ENCODE assay signal across 20 mouse cellular contexts in the genomic region with DNA sequence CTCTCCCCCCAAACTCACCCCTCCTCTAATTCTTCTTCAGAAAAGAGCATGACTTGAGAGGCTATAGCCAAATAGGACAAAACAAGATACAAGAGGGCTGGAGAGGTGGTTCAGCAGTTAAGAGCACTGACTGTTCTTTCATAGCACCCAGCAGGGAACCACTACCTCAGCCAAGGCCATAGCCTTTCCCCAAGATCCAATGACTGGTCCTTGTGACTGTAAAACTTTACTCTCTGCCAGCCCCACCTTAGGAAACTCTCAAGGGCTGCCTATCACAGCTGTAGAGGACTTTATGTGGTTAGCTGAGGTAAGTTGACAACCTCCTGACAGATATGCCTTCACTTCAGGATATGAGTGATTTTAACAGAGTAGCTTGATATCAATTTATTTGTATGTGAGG.
DNase-seq lines count a peak whose midpoint lies in the region; ATAC-seq and TF ChIP-seq lines count a peak whose summit lies in the region.
"Had no signal": no experiment of that assay in that cellular context is flagged by ENCODE, and none has a peak within 500 bp of the region (broad histone marks: within the 10 kb centered on the region; RNA-seq: fewer than 3 reads in every experiment).

No protein-coding gene starts in this region.

- TF ChIP-seq EP300 in heart, postnatal 0 days (IDR thresholded peaks at IDR 0.05; ENCODE audit: low read depth) = no peak

- H3K36me3 ChIP-seq in heart, embryonic 12.5 days = no peaks in the 10 kb centered on the region
- no peaks in the 10 kb centered on the region for H3K36me3 ChIP-seq in heart, postnatal 0 days (replicated peaks; ENCODE audit: control insufficient read depth, insufficient read depth, low read length)
- H3K36me3 ChIP-seq: embryonic facial prominence, embryonic 10.5 days; embryonic facial prominence, embryonic 12.5 days; forebrain, embryonic 15.5 days had no signal

- H3K4me1 ChIP-seq in heart, embryonic 12.5 days (replicated peaks) = peaks cover 15% of the 10 kb centered on the region
- peaks cover 26% of the 10 kb centered on the region; the same call in 1 of the 2 replicates for H3K4me1 ChIP-seq in heart, postnatal 0 days (ENCODE audit: control insufficient read depth, insufficient read depth)
- H3K4me1 ChIP-seq: embryonic facial prominence, embryonic 12.5 days; forebrain, embryonic 13.5 days had no signal

- H3K9me3 ChIP-seq in heart, embryonic 12.5 days (replicated peaks) = no peaks in the 10 kb centered on the region
- H3K9me3 ChIP-seq in heart, postnatal 0 days (replicated peaks; ENCODE audit: control insufficient read depth, low read length) = no peaks in the 10 kb centered on the region
- H3K9me3 ChIP-seq: embryonic facial prominence, embryonic 10.5 days; embryonic facial prominence, embryonic 12.5 days; forebrain, embryonic 13.5 days; forebrain, embryonic 15.5 days had no signal

- intact Hi-C loops in heart, postnatal 14 days (cut with DNase I) = no loop called here

- no peak for ATAC-seq in heart, embryonic 12.5 days (ENCODE audit: insufficient number of reproducible peaks, low FRiP score)
- ATAC-seq in heart, postnatal 0 days (ENCODE audit: insufficient read depth, low read depth) = no peak
- ATAC-seq: activated CD4-positive, CD25-positive, alpha-beta regulatory T cell, adult 4 months; forebrain, embryonic 13.5 days; forebrain, embryonic 15.5 days had no signal

- no peak overlapping the region for H3K4me2 ChIP-seq in heart, embryonic 12.5 days
- no peak overlapping the region for H3K4me2 ChIP-seq in heart, postnatal 0 days (ENCODE audit: low read depth, low read length)
- H3K4me2 ChIP-seq: embryonic facial prominence, embryonic 12.5 days; forebrain, embryonic 13.5 days; forebrain, embryonic 15.5 days had no signal

- no peak for TF ChIP-seq CTCF in heart, postnatal 0 days (IDR thresholded peaks at IDR 0.05; ENCODE audit: low read depth)

- no peak overlapping the region for H3K4me3 ChIP-seq in heart, embryonic 12.5 days
- H3K4me3 ChIP-seq in heart, postnatal 0 days (ENCODE audit: low read depth, low read length) = no peak overlapping the region
- H3K4me3 ChIP-seq: embryonic facial prominence, embryonic 10.5 days; embryonic facial prominence, embryonic 12.5 days; forebrain, embryonic 13.5 days; forebrain, embryonic 15.5 days had no signal

- no peak overlapping the region for H3K9ac ChIP-seq in heart, embryonic 12.5 days
- no peak overlapping the region for H3K9ac ChIP-seq in heart, postnatal 0 days (replicated peaks; ENCODE audit: low read depth, low read length)
- H3K9ac ChIP-seq: embryonic facial prominence, embryonic 12.5 days; forebrain, embryonic 13.5 days; forebrain, embryonic 15.5 days had no signal

- H3K27me3 ChIP-seq in heart, embryonic 12.5 days (replicated peaks) = no peaks in the 10 kb centered on the region
- no peaks in the 10 kb centered on the region for H3K27me3 ChIP-seq in heart, postnatal 0 days (ENCODE audit: control insufficient read depth, insufficient read depth, low read length)
- H3K27me3 ChIP-seq: embryonic facial prominence, embryonic 12.5 days; forebrain, embryonic 13.5 days; forebrain, embryonic 15.5 days had no signal

- peak; percentile 45 to 64 for DNase-seq in heart, adult 18-20 months
- DNase-seq in heart, adult 9 months (ENCODE audit: low spot score in 2 of 2) = peak; percentile 15 to 30
- DNase-seq in heart, adult 8-10 months (ENCODE audit: low spot score) = no peak
- DNase-seq in heart, postnatal 0 days (ENCODE audit: low spot score) = no peak
- DNase-seq in heart, postnatal 14 days = no peak
- DNase-seq in large intestine, adult 2 months (ENCODE audit: low read depth, low spot score) = peak; percentile 18
- no peak for DNase-seq in urinary bladder, postnatal 4 days (ENCODE audit: low spot score in 2 of 2)
- DNase-seq: adrenal gland, adult 8-10 months; adrenal gland, postnatal 14 days; cerebellum, adult 11-12 months; cerebellum, adult 2 months; cerebellum, adult 9-10 months; cerebellum, postnatal 10 days; cerebellum, postnatal 25 days had no signal

- no peak overlapping the region for H3K27ac ChIP-seq in heart, embryonic 12.5 days (ENCODE audit: poor library complexity, severe bottlenecking)
- H3K27ac ChIP-seq in heart, postnatal 0 days (ENCODE audit: low read depth) = 0 out of 2 replicates have a peak overlapping the region, but pooled peaks have one; percentile 15
- H3K27ac ChIP-seq: embryonic facial prominence, embryonic 10.5 days; embryonic facial prominence, embryonic 12.5 days; forebrain, embryonic 13.5 days; forebrain, embryonic 15.5 days had no signal

Comparison
In these comparisons a context has a peak if more than half of its experiments do, and no peak if none do; other contexts are left out.
1. DNase-seq: peak in heart, adult 18-20 months (2 of 2), heart, adult 9 months (2 of 2) and large intestine, adult 2 months (single experiment); none in heart, adult 8-10 months (single experiment), heart, postnatal 0 days (single experiment), heart, postnatal 14 days (0 of 2) and urinary bladder, postnatal 4 days (0 of 2).